Mouse (Mus musculus) heart, embryonic 13.5 days (tissue): Measurements from ENCODE around the gene Hoxa5. TPM values are rescaled to one million over a fixed set of nuclear protein-coding genes. Genes with fewer than 3 reads are reported as not detected.

ENCODE experiments used
- ATAC-seq: fragments of 200-750 bp; cut with Nextera tagmentation; 2 replicates; pipeline ENCODE4 v1.8.0; 2017; ENCODE audit warnings: moderate TSS enrichment; ENCODE audit not compliant: insufficient number of reproducible peaks, low FRiP score, low TSS enrichment; ENCODE audit errors: extremely low read depth
- H3K27ac ChIP-seq: fragments of 300-500 bp; sonication (generic); replicated peaks from 2 replicates; pipeline ENCODE4 v1.5.1; 2015; ENCODE audit warnings: moderate library complexity, mild to moderate bottlenecking, inconsistent platforms
- H3K27me3 ChIP-seq: fragments of 300-500 bp; sonication (generic); replicated peaks from 2 replicates; pipeline ENCODE4 v1.6.1; 2015; ENCODE audit warnings: mild to moderate bottlenecking, inconsistent platforms
- H3K36me3 ChIP-seq: fragments of 300-500 bp; sonication (generic); 2 replicates; pipeline ENCODE4 v1.6.1; 2015; ENCODE audit warnings: mild to moderate bottlenecking, inconsistent platforms
- H3K4me1 ChIP-seq: fragments of 300-500 bp; sonication (generic); 2 replicates; pipeline ENCODE4 v1.6.1; 2015; ENCODE audit warnings: inconsistent platforms
- H3K4me2 ChIP-seq: fragments of 300-500 bp; sonication (generic); 2 replicates; pipeline ENCODE4 v1.6.1; 2015; ENCODE audit warnings: inconsistent platforms, mild to moderate bottlenecking, moderate library complexity
- H3K4me3 ChIP-seq: fragments of 300-500 bp; sonication (generic); 2 replicates; pipeline ENCODE4 v1.5.1; 2015; ENCODE audit warnings: moderate library complexity, mild to moderate bottlenecking, inconsistent platforms
- H3K9ac ChIP-seq: fragments of 300-500 bp; sonication (generic); 2 replicates; pipeline ENCODE4 v1.6.1; 2015; ENCODE audit warnings: inconsistent platforms, mild to moderate bottlenecking, moderate library complexity
- H3K9me3 ChIP-seq: fragments of 300-500 bp; sonication (generic); 2 replicates; pipeline ENCODE4 v1.6.1; 2016; ENCODE audit warnings: inconsistent platforms
- WGBS: fragments of 180-500 bp; shearing (Covaris S2); methylation state at CpG from one replicate; pipeline ENCODE4 v1.1.7; 2015; ENCODE audit warnings: mixed read lengths; 5-methylcytosine and 5-hydroxymethylcytosine counted together
- polyA plus RNA-seq: library from polyadenylated mRNA; unstranded; fragments of >200 nt; fragmentation: Nextera tagmentation; extraction: Ambion mirVana; gene quantifications from 2 replicates; pipeline ENCODE4 v1.2.1, GENCODE M21; 2015

The Hoxa5 gene
- polyA plus RNA-seq, 1 experiment from 2014 or later, result 5.9 TPM

DNA sequence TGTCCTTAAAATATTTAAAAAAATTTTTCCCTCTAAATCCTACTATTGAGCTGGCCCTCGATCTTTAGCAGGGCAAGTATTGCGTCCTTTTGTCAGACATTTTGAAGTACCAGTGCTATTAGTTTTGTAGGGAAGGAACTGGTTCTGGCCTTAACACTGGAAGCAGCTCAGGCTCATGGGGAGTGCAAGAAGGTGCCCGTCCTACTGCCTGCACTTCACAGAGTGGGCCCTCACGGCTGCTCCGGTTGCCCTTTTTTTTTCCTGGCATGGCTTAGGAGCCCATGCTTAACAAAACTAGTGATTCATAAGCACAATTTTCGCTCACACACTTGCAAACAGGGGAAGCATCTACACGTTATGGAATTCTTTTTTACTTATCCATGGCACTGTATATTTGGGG is 34.6 kb upstream of the Hoxa5 start:
- Histone ChIP-seq H3K4me1 (peaks cover 10% of the 10 kb centered on the region; the same call in 1 of the 2 replicates), H3K27ac (no peak overlapping the region), H3K4me3 (no peak overlapping the region), H3K27me3 (peaks cover 99% of the 10 kb centered on the region), H3K9me3 (no peaks in the 10 kb centered on the region), H3K9ac (no peak overlapping the region), H3K36me3 (no peaks in the 10 kb centered on the region), H3K4me2 (no peak overlapping the region)
- 4% methylated on average over 7 of the region's 7 CpGs for WGBS
- ATAC-seq, result no peak

GRCm38 (mm10) chr6:52238155-52238545 is 33.8 kb upstream of the Hoxa5 start:
- H3K27ac ChIP-seq, result no peak overlapping the region
- H3K4me1 ChIP-seq, result peaks cover 13% of the 10 kb centered on the region; the same call in 1 of the 2 replicates
- H3K9me3 ChIP-seq, result no peaks in the 10 kb centered on the region
- H3K36me3 ChIP-seq, result no peaks in the 10 kb centered on the region
- no peak overlapping the region for H3K4me3 ChIP-seq
- H3K27me3 ChIP-seq, result peaks cover 99% of the 10 kb centered on the region
- ATAC-seq, result no peak
- H3K9ac ChIP-seq, result no peak overlapping the region
- no peak overlapping the region for H3K4me2 ChIP-seq
- WGBS, result 4% methylated on average over 7 of the region's 7 CpGs

- Histone ChIP-seq H3K36me3 (no peaks in the 10 kb centered on the region), H3K4me1 (peaks cover 13% of the 10 kb centered on the region; the same call in 1 of the 2 replicates), H3K9ac (no peak overlapping the region), H3K9me3 (no peaks in the 10 kb centered on the region), H3K27ac (no peak overlapping the region), H3K4me2 (no peak overlapping the region), H3K4me3 (no peak overlapping the region), H3K27me3 (peaks cover 99% of the 10 kb centered on the region)
- whole genome bisulfite sequencing, result 9% methylated on average over 10 of the region's 10 CpGs
- no peak for ATAC-seq
Measured at GRCm38 (mm10) chr6:52237346-52238154, 33.2 kb upstream of the Hoxa5 start.

- ATAC-seq, result no peak
- Histone ChIP-seq H3K4me2 (no peak overlapping the region), H3K27ac (no peak overlapping the region), H3K4me3 (no peak overlapping the region), H3K9ac (no peak overlapping the region), H3K36me3 (no peaks in the 10 kb centered on the region), H3K27me3 (peaks cover 99% of the 10 kb centered on the region), H3K4me1 (peaks cover 13% of the 10 kb centered on the region; the same call in 1 of the 2 replicates), H3K9me3 (no peaks in the 10 kb centered on the region)
- WGBS, result 10% methylated on average over 3 of the region's 3 CpGs
Measured at GRCm38 (mm10) chr6:52236806-52237205, 32.4 kb upstream of the Hoxa5 start.

GRCm38 (mm10) chr6:52235866-52236265 is 31.5 kb upstream of the Hoxa5 start:
- no peak overlapping the region for H3K27ac ChIP-seq
- WGBS, result 26% methylated on average over 6 of the region's 6 CpGs
- peaks cover 13% of the 10 kb centered on the region; the same call in 1 of the 2 replicates for H3K4me1 ChIP-seq
- H3K9ac ChIP-seq, result no peak overlapping the region
- peaks cover 98% of the 10 kb centered on the region for H3K27me3 ChIP-seq
- no peaks in the 10 kb centered on the region for H3K9me3 ChIP-seq
- no peak overlapping the region for H3K4me2 ChIP-seq
- no peaks in the 10 kb centered on the region for H3K36me3 ChIP-seq
- ATAC-seq, result no peak
- no peak overlapping the region for H3K4me3 ChIP-seq

DNA sequence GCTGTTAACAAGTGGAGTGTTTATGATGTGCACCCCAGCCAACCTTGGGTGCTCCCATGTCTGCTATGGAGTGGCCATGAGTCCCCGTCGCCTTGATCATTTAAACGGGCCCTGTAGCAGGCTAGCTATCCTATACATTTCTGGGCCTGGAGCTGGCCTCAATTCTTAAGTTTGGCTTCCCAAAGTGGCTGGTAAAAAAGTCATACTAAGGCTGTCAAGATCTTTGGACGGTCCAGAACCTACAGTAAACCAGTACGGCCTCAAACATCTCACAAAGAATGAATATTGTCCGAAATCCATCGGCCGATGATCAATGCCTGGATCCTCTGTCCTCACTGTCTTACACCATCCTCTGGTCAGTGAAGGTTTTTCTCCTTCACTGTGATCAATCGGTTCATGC is 30.9 kb upstream of the Hoxa5 start:
- peaks cover 9% of the 10 kb centered on the region; the same call in 1 of the 2 replicates for H3K4me1 ChIP-seq
- 33% methylated on average over 9 of the region's 9 CpGs for WGBS
- no peaks in the 10 kb centered on the region for H3K36me3 ChIP-seq
- no peak overlapping the region for H3K4me2 ChIP-seq
- no peak overlapping the region for H3K27ac ChIP-seq
- H3K9ac ChIP-seq, result no peak overlapping the region
- no peak overlapping the region for H3K4me3 ChIP-seq
- H3K9me3 ChIP-seq, result no peaks in the 10 kb centered on the region
- H3K27me3 ChIP-seq, result peaks cover 98% of the 10 kb centered on the region
- no peak for ATAC-seq

GRCm38 (mm10) chr6:52234428-52235140 is 30.2 kb upstream of the Hoxa5 start:
- Histone ChIP-seq H3K9me3 (no peaks in the 10 kb centered on the region), H3K36me3 (no peaks in the 10 kb centered on the region), H3K4me1 (peaks cover 5% of the 10 kb centered on the region; the same call in 1 of the 2 replicates), H3K4me2 (peak overlapping the region; percentile 11; the same call in 1 of the 2 replicates), H3K9ac (no peak overlapping the region), H3K4me3 (peak overlapping the region; percentile 23), H3K27ac (no peak overlapping the region), H3K27me3 (peaks cover 98% of the 10 kb centered on the region)
- WGBS, result 1% methylated on average over 67 of the region's 68 CpGs
- no peak for ATAC-seq

- Histone ChIP-seq H3K4me1 (peaks cover 5% of the 10 kb centered on the region; the same call in 1 of the 2 replicates), H3K27ac (no peak overlapping the region), H3K4me2 (peak overlapping the region; percentile 11; the same call in 1 of the 2 replicates), H3K4me3 (peak overlapping the region; percentile 23), H3K36me3 (no peaks in the 10 kb centered on the region), H3K9me3 (no peaks in the 10 kb centered on the region), H3K27me3 (peaks cover 99% of the 10 kb centered on the region), H3K9ac (no peak overlapping the region)
- WGBS, result 1% methylated on average over 68 of the region's 70 CpGs
- no peak for ATAC-seq
Measured at GRCm38 (mm10) chr6:52233546-52234427, 29.4 kb upstream of the Hoxa5 start.

DNA sequence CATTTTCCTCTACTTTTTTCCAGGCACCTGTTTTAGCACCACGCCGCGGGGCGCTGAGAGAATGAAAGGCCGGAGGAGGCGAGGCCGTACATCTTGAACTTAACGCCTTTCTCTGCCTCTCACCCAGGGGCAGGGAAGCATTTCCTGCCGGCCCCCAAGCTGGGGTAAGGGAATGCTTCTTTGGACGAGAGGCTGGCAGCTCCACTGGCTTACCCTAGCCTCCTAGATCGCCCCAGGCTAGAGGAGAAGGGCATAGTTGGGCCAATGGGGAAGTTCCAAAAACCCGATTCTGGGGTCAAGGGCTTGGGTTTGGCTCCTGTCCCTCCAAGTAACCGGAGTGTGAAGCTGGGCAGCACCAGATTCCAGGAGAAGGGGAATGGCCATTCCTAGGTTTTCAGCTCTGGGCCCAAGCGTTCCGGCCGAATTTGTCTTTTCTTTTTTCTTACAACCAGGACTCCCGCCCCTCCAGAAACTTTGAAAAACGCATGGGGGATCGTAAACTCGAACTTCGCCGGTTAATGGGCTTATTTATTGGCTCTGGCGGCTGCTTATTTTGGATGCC is 28.7 kb upstream of the Hoxa5 start:
- Histone ChIP-seq H3K4me1 (peaks cover 5% of the 10 kb centered on the region; the same call in 1 of the 2 replicates), H3K9me3 (no peaks in the 10 kb centered on the region), H3K27me3 (peaks cover 98% of the 10 kb centered on the region), H3K4me2 (no peak overlapping the region), H3K27ac (no peak overlapping the region), H3K36me3 (no peaks in the 10 kb centered on the region), H3K9ac (no peak overlapping the region), H3K4me3 (no peak overlapping the region)
- WGBS, result 1% methylated on average over 23 of the region's 23 CpGs
- ATAC-seq, result no peak

- Histone ChIP-seq H3K4me1 (peaks cover 5% of the 10 kb centered on the region; the same call in 1 of the 2 replicates), H3K27ac (no peak overlapping the region), H3K36me3 (no peaks in the 10 kb centered on the region), H3K4me2 (no peak overlapping the region), H3K27me3 (peaks cover 98% of the 10 kb centered on the region), H3K9ac (no peak overlapping the region), H3K4me3 (no peak overlapping the region), H3K9me3 (no peaks in the 10 kb centered on the region)
- WGBS, result 1% methylated on average over 18 of the region's 18 CpGs
- no peak for ATAC-seq
Measured at GRCm38 (mm10) chr6:52232568-52232965, 28.2 kb upstream of the Hoxa5 start.
